Mouse (Mus musculus) midbrain, embryonic 12.5 days (tissue): Measurements from ENCODE around the gene Clec12b. TPM values are rescaled to one million over a fixed set of nuclear protein-coding genes. Genes with fewer than 3 reads are reported as not detected.

Source experiments
- ATAC-seq: fragments of 200-750 bp; cut with Nextera tagmentation; 2 replicates; pipeline ENCODE4 v1.8.0; 2017; ENCODE audit warnings: low read depth, moderate TSS enrichment, moderate library complexity; ENCODE audit not compliant: low FRiP score
- H3K27ac ChIP-seq: fragments of 300-500 bp; sonication (generic); replicated peaks from 2 replicates; pipeline ENCODE4 v1.5.1; 2016; ENCODE audit warnings: mild to moderate bottlenecking
- H3K27me3 ChIP-seq: fragments of 300-500 bp; sonication (generic); 2 replicates; pipeline ENCODE4 v1.6.1; 2016; ENCODE audit warnings: mild to moderate bottlenecking
- H3K36me3 ChIP-seq: fragments of 300-500 bp; sonication (generic); 2 replicates; pipeline ENCODE4 v1.6.1; 2016
- H3K4me1 ChIP-seq: fragments of 300-500 bp; sonication (generic); 2 replicates; pipeline ENCODE4 v1.6.1; 2016
- H3K4me2 ChIP-seq: fragments of 300-500 bp; sonication (generic); replicated peaks from 2 replicates; pipeline ENCODE4 v1.6.1; 2016; ENCODE audit warnings: mild to moderate bottlenecking, moderate library complexity
- H3K4me3 ChIP-seq: fragments of 300-500 bp; sonication (generic); 2 replicates; pipeline ENCODE4 v1.5.1; 2016; ENCODE audit warnings: mild to moderate bottlenecking
- H3K9ac ChIP-seq: fragments of 300-500 bp; sonication (generic); replicated peaks from 2 replicates; pipeline ENCODE4 v1.6.1; 2016; ENCODE audit warnings: mild to moderate bottlenecking, moderate library complexity
- H3K9me3 ChIP-seq: fragments of 300-500 bp; sonication (generic); 2 replicates; pipeline ENCODE4 v1.6.1; 2016; ENCODE audit warnings: mild to moderate bottlenecking
- WGBS: fragments of 180-500 bp; shearing (Covaris S2); methylation state at CpG from one replicate; pipeline ENCODE4 v1.1.7; 2016; 5-methylcytosine and 5-hydroxymethylcytosine counted together
- polyA plus RNA-seq: library from polyadenylated mRNA; unstranded; fragments of >200 nt; fragmentation: Nextera tagmentation; extraction: Ambion mirVana; gene quantifications from 2 replicates; pipeline ENCODE4 v1.2.1, GENCODE M21; 2016

Clec12b gene
- polyA plus RNA-seq, 1 experiment from 2014 or later = not detected

DNA sequence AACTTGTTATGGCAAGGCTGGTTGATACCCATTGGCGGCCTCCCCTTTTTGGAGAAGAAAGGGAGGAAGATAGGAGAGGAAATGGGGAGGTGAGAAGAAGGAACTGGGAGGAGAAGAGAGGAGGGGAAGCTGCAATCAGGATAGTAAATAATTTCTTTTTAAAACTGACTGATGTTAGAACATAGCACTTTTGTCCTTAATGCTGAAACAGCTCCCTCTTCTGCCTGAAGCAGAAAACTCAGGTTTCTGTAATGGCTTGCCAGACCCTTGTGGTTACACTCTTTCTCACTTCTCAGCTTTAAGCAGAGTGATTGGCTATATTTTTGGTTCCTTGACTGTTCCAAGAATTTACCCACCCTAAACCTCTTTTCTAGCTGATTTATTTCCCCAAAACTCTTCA lies 59.7 kb downstream of the Clec12b start:
- H3K4me3 ChIP-seq = no peak overlapping the region
- no peaks in the 10 kb centered on the region for H3K36me3 ChIP-seq
- WGBS = 75% methylated on average over 1 of the region's 1 CpGs
- no peaks in the 10 kb centered on the region for H3K9me3 ChIP-seq
- H3K27me3 ChIP-seq = no peaks in the 10 kb centered on the region
- no peak overlapping the region for H3K27ac ChIP-seq
- no peaks in the 10 kb centered on the region for H3K4me1 ChIP-seq
- no peak for ATAC-seq
- H3K9ac ChIP-seq = no peak overlapping the region
- no peak overlapping the region for H3K4me2 ChIP-seq

Other genes with a start within 250 kb of the Clec12b start
- 0.14 TPM in 1 of 2 replicates, not detected in the other for gene Clec2d, start 205.3 kb downstream of the Clec12b start, polyA plus RNA-seq
- not detected in 2 replicates for gene Cd69, start 110.4 kb downstream of the Clec12b start, polyA plus RNA-seq
- not detected in 2 replicates for gene 4922502D21Rik, start 54.1 kb downstream of the Clec12b start, polyA plus RNA-seq
- gene Clec12a, start 43.2 kb downstream of the Clec12b start, polyA plus RNA-seq = 0.14 and 0.21 TPM in 2 replicates
- 7.1 and 9.0 TPM in 2 replicates for gene Clec1b, start 11.4 kb upstream of the Clec12b start, polyA plus RNA-seq
- gene Clec9a, start 23.0 kb upstream of the Clec12b start, polyA plus RNA-seq = 0.17 and 0.22 TPM in 2 replicates
- gene Clec1a, start 66.1 kb upstream of the Clec12b start, polyA plus RNA-seq = 0.86 and 1.3 TPM in 2 replicates
- 0.06 and 0.07 TPM in 2 replicates for gene Olr1, start 121.3 kb upstream of the Clec12b start, polyA plus RNA-seq
- not detected in 2 replicates for gene Tmem52b, start 126.7 kb upstream of the Clec12b start, polyA plus RNA-seq
- 94.3 and 96.6 TPM in 2 replicates for gene Gabarapl1, start 147.3 kb upstream of the Clec12b start, polyA plus RNA-seq
- not detected in 2 replicates for gene Klre1, start 192.0 kb upstream of the Clec12b start, polyA plus RNA-seq
- 0.47 TPM in 1 of 2 replicates, not detected in the other for gene Klrd1, start 205.9 kb upstream of the Clec12b start, polyA plus RNA-seq
- gene Klrk1, start 238.0 kb upstream of the Clec12b start, polyA plus RNA-seq = 0.32 and 0.34 TPM in 2 replicates